Mouse (Mus musculus): Measurements from ENCODE around the gene Nsun4.

The Nsun4 gene

DNA sequence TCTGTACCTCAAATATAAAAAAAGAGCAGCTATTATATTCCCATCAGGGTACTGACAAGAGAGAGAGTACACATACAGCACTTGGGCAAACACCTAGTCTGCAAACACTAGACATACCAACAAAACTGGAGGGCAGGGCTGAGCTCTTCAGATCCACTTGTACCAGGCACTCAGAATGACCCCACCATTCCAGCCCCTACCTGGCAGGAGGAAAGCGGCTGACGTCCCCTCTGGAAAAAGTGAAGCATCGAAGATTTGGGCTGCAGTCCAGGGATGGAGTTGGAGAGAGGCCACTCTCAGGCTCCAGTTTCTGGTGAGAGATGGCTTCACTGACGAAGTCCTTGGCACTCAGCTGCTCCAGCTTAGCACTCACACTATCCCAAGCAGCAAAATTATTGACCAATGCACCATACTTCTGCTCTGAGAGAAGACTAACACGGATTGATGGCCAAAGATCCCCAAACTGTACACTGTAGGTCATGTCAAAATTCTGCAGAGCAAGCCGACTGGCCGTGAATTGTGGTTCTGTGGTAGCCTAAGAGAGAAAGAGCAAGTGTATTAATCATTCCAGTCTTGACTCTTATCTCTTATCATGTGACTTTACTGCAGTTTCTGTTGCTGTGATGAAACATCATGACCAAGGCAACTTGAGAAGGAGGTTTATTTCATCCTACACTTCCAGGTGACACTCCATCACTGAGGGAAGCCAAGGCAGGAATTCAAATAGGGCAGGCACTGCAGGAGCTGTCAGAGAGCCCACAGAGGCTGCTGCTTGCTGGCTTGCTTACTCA, 5.4 kb downstream of the Nsun4 start:
- no peak for DNase-seq (ENCODE audit: low spot score in 2 of 2)

DNA sequence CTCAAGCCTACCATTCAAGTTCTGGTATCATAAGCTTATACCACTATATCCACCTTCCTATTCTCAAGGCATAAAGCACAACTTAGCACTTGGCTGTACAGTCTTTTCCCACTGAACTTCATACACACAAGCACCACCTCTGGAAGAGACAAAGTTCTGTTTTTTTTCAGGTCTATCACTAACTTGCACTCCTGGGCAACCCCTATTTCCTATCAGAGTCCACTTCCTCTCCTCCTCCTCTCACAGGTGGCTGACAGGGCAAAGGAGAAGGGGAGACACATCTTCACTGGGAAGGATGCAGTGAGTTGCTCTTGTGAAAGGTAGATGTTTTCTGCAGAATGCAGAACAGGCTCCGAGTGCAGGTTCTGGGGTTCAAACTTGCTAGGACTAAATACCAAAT, 6.0 kb downstream of the Nsun4 start:
- no peak for DNase-seq (ENCODE audit: low spot score in 2 of 2)

GRCm38 (mm10) chr4:116046604-116047003, 7.1 kb downstream of the Nsun4 start:
- DNase-seq (ENCODE audit: low spot score in 2 of 2), result no peak

GRCm38 (mm10) chr4:116042186-116042585, 11.5 kb downstream of the Nsun4 start:
- no peak for DNase-seq (ENCODE audit: low spot score in 2 of 2)

DNA sequence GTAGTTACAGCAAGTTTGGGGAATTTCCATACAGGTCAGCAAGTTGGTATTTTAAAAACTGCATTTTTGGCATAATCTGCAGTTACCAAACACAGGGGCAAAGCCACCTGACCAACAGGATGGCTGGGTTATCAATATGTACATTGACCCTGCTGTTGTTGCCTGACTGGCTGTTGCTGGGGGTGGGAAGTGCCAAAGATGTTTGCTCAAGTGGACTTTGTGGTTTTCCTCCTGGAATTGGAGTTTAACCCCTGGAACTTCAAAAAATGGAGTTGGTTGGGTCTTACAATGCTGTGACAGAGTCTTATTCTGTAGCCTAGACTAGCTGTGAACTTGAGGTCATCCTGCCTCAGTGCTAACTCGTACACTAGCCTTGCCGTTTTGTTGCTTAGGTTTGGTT, 13.2 kb downstream of the Nsun4 start:
- no peak for DNase-seq (ENCODE audit: low spot score in 2 of 2)

DNA sequence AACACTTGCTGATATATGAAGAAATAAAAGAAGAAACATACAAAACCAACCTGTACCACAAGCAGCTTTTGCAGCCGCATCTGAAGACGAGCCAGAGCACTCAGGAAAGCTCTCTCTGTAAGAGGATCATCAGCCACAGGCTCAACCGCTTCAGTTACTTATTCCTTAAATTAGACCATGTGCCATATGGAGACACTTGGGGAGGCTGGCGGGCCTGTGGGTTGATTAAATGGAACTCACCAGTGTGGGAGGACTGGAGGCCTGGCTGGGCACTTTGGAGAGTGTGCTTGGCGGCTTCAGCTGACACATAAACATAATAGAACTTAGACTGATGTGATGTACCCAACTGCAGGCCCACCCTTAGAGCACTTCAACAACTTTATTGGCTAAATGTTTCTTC, 20.3 kb downstream of the Nsun4 start:
- no peak for DNase-seq (ENCODE audit: low spot score in 2 of 2)

GRCm38 (mm10) chr4:116032906-116033305, 20.8 kb downstream of the Nsun4 start:
- no peak for DNase-seq (ENCODE audit: low spot score in 2 of 2)

DNA sequence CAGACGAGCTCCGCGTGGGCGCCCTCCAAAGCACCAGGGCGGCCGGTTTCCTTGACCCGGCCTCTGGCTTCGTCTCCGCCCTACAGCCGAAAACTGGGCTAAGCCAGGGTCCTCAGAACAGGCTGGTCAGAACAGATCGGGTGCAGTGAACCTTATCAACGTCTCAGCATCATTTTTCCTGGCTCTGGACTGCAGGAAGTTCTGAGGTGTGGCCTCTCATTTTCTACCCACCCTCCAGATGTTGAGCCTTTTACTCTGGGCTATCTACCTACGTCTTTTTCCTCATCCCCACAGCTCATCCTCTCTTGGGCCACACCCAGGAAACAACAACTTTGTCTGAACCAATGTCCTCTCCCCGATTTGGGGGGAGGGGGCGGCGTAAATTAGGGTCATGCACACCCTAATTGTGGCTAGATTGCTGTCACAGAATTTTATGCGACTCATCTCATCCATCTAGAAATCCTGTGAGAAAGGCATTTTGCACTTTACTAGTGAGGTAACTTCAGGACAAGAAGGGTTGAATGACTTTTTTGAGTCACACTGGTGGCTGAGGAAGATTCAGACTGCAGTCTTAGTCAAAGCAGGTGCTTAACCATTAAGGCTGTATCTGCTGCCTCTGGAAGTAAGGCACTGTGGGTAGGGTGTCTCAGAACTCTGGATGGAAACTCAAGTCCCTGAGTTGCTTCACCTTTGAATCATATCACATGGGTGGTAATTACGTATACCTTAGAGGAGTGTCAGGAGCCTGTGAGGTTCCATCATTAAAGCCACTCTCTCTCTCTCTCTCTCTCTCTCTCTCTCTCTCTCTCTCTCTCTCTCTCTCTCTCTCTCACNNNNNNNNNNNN, 35.6 kb downstream of the Nsun4 start, which contains the start of gene Faah:
Gene Faah, minus strand, starts transcription at position 25 of the 845 bp plus-strand sequence.
- DNase-seq (ENCODE audit: low spot score in 2 of 2), result no peak

DNA sequence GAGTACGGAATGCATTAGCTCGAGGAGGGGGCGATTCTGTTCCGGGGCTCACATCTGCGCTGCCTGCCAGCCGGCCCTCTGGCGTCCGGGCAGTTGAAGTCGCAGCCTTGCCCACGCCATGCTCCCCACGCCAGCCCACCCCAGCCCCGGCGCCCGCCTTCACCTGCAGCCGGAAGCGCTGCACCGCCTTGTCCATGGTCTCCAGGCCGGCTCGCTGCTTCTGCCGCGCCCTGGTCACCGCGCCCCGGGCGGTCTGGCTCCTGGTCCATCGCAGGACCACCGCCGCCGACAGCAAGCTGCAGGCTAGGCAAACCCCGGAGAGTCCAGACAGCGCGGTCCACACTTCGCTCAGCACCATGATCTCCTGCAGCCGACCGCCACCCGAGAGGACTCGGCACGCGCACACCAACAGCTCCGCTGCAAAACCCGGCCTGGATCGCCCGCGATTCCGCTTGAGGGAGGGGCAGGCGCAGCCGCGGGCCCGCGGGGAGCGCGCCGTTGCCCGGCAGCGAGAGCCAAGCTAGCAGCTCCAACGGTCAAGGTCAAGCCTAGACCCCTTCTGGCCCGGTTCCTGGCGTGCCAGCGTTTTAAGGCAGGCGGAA, 36.3 kb downstream of the Nsun4 start:
- peak; percentile 63 to 66 for DNase-seq (ENCODE audit: low spot score in 2 of 2)

DNA sequence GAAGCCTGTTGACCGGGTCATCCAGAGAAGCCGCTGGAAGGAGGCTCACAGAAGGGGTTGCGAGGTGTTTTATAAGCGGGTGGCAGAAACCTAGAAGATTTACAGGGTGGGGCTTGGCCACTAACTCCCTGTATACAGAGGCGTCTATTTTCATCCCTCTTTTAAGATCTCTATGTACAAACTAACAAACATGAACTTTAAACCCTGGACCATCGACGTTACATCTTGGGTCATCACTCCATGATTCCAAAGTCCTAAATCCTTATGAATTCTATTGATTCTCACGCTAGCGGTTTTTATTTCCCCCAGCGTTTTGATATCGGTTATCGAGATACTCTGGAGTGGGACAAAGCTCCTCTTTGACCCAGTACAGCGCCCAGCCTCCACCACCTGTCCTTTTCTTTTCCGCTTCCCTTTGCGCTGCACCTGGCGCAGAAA, 36.8 kb downstream of the Nsun4 start:
- DNase-seq (ENCODE audit: low spot score in 2 of 2), result no peak

DNA sequence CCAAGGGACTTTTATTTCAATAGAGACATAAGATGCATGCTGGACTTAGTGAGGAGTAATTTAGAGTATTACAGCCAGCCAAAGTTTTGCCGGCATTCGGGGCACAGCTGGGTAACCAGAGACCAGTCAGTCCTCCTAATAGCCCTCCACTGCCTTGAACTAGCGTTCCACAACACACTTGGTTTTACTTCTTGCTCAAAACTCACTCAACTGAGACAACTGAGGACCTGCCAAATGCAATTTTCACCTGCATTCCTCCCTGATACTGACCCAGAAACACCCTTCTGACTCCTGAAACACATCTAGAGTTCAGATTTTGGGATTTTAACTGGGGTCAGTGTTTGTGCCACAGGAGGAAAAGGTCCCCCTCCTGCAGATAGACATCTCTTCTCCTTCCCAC, 37.3 kb downstream of the Nsun4 start:
- DNase-seq (ENCODE audit: low spot score in 2 of 2), result no peak

DNA sequence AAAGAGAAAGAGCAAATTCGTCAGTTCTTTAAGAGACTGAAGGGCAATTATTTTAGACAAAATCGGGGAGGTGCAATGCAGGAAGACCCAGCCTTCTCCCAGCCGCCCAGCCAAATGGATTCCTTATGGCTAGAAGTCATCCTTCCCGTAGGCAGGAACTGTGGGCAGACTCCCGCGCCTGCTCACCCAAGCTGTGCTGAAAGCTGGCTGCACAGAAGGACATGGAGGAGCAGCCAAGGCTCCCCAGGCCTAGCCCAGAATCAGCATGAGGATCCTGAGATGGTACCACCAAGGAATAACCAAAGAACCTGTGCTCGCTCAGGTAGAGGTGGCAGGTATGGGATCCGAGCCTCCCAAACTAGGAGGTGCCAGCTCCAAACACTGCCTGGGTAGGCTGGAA, 37.7 kb downstream of the Nsun4 start:
- DNase-seq (ENCODE audit: low spot score in 2 of 2), result no peak

DNA sequence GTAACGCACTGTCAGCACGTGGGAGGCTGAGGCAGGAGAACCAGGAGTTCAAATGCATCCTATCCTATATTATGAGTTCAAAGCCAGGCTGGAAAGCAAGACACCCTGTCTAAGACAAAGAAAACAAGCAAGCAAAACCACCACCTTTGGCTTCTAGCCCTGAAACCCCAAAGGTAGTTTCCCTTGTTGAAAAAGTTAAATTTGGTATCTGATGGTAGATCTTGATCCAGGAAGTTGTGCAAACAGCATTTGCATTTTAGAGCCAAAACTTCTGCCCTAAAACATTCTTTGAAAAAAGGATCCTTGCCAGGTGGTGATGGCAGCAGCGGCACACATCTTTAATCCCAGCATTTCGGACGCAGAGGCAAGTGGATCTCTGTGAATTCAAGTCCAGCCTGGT, 38.2 kb downstream of the Nsun4 start:
- peak in 1 of 2 experiments; percentile 32 for DNase-seq (ENCODE audit: low spot score in 2 of 2)

- peak; percentile 57 for DNase-seq (ENCODE audit: low spot score in 2 of 2)
Measured at GRCm38 (mm10) chr4:116010186-116010585, 43.5 kb downstream of the Nsun4 start.

- no peak for DNase-seq (ENCODE audit: low spot score in 2 of 2)
Measured at GRCm38 (mm10) chr4:116001206-116001605, 52.5 kb downstream of the Nsun4 start.

DNA sequence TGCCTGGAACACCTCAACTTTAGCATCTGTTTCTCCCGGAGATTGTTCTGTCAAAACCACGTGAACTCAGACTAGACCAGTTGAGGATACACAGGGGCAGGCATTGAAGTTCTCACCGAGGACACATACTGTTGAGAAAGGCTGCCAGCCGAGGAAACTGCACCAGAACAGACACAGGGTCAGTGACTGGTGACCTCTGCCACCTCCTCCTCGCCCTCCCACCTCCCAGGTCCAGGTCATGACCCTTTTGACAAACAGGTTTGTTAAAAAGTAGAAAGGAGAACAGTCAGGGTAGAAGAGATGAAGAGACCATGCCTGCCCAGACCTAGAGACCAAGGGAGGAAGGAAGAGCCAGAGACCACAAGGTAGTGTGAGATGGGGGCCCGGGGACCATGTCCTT, 53.0 kb downstream of the Nsun4 start:
- no peak for DNase-seq (ENCODE audit: low spot score in 2 of 2)

DNA sequence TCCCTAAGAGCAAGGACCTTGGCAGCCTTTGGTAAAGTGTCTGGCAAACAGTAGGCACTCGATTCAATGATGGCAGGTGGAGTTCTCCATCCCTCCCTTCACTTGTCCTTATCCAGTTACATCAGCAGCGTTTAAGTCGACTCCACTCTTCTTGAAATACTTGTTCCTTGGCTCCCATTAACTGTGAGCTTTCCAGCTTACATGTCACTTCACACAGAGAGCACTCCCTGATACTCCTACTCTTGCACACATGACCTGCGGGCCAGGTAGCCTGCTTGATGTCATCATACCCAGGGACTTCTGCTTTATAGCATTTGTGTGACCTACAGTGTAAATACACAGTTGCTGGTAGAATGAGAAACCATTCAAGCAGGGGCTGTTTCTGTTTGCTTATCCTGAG, 56.9 kb downstream of the Nsun4 start:
- no peak for DNase-seq (ENCODE audit: low spot score in 2 of 2)

DNA sequence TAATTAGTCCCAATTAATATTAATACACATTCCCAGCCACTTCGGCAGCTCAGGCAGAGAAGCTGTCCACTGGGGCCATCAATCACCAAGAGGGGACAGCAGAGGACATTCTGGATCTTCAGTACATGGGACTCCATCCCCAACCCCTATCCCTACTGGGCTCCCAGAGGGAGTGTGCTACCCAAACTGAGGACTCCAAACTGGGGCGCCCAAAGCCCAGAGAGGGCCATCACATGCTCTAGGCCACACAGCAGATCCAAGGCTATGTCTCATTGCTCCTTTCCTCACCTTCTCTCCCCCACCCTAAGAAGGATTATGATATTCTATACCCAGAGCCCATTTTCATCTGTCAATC, 58.3 kb downstream of the Nsun4 start:
- no peak for DNase-seq (ENCODE audit: low spot score in 2 of 2)

DNA sequence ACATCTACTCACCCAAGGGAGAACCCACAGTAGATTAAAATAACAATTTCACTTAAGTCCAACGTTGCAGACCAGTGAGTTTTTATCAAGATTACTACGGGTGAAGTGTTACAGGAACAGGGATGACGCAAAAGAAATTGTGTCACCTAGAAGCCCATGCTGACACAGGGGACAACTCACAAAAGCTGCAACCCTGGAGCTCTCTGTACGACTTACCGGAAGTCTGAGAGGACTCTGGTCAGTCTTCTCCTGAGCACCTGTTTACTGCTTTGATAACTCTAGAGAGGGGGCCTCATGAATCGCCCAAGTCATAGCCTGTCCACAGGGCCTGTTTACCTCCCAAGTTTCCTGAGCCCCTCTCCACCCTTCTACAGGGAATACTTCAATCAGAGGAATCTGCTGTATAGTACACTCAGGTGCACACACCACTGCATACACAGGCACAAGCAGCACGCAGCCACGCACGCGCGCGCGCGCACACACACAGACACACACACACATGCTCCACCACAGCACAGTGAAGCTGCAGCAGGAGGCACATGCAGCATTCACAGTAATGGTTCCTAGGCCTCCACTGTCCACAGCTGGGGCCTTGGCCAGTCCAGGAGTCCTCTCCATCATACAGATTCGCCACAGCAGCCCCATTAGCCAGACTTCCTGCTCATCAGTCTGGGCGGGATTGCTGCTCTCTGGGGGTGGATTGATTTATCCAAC, 58.9 kb downstream of the Nsun4 start:
- no peak for DNase-seq (ENCODE audit: low spot score in 2 of 2)

- DNase-seq (ENCODE audit: low spot score in 2 of 2), result no peak
Measured at GRCm38 (mm10) chr4:115989382-115989781, 64.3 kb downstream of the Nsun4 start.

DNA sequence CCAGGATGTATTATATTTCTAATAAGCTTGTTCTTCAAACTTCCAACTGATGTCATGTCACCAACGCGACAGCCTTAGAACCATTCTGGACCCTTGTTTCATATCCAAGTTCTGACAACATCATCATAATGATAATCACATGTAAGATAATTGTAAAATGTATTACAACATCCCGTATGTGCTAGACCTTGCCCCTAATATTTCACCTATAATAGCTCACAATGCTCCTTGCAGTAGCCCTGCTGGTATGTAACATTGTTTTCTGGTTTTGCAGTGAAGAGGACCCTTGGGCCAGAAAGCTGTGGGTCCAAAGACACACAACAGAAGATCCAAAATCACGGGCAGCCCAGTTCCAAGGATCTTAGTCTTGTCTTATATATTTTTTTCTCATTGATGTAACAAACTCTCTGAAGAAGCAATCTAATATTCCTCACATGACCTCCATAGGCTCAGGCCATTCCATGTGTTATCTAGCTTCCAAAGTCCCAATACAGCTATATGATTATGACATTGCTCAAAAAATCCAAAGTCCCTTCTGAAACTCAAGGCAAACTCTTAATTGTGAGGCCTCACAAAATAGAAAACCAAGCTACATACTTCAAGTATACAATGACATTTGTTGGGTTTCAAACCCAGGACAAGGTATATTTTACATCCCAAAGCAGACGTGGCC, 65.7 kb downstream of the Nsun4 start:
- DNase-seq (ENCODE audit: low spot score in 2 of 2), result no peak
